Mouse (Mus musculus) C2C12 (cell line): Measurements from ENCODE around the gene Slc4a1.

Source experiments
- CEBPB ChIP-seq: IDR thresholded peaks from one replicate; pipeline ENCODE4 v1.6.1; 2011; ENCODE audit warnings: low read depth, mild to moderate bottlenecking, control low read depth, moderate library complexity
- CTCF ChIP-seq: IDR thresholded peaks from one replicate; pipeline ENCODE4 v1.5.1; 2011; ENCODE audit not compliant: control insufficient read depth, insufficient read depth, insufficient read length
- MAX ChIP-seq: IDR thresholded peaks from one replicate; pipeline ENCODE4 v1.6.1; 2011; ENCODE audit warnings: mild to moderate bottlenecking, control low read depth
- MYOD1 ChIP-seq: IDR thresholded peaks from one replicate; pipeline ENCODE4 v1.6.1; 2011; ENCODE audit warnings: low read depth; ENCODE audit not compliant: control insufficient read depth, insufficient read length
- USF1 ChIP-seq: IDR thresholded peaks from one replicate; pipeline ENCODE4 v1.6.1; 2011; ENCODE audit warnings: low read depth, mild to moderate bottlenecking, control low read depth, moderate library complexity

DNA sequence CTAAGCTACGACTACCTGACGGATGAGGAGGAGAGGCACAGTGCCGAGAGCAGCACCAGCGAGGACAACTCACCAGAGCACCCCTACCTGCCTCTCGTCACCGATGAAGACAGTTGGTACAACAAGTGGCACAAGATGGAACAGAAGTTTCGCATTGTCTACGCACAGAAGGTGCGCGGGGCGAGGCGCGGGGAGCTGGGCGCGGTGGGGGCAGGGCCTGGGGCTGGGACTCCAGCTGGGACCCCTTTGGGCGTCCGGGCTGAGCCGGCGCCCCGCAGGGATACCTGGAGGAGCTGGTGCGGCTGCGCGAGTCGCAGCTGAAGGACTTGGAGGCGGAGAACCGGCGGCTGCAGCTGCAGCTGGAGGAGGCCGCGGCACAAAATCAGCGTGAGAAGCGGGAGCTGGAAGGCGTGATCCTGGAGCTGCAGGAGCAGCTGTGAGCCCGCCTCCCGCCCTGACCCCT lies 33.6 kb upstream of the Slc4a1 start:
- no peak for TF ChIP-seq CTCF
- TF ChIP-seq MAX = no peak
- no peak for TF ChIP-seq MYOD1
- no peak for TF ChIP-seq USF1
- no peak for TF ChIP-seq CEBPB
